Mouse (Mus musculus) olfactory bulb, adult 2 months (tissue): Measurements from ENCODE around the gene Gm44579.

Experiments
- CTCF ChIP-seq: fragments of 200-500 bp; IDR thresholded peaks from 2 replicates; pipeline ENCODE4 v1.5.1; 2012; ENCODE audit warnings: low read depth, mild to moderate bottlenecking, low read length, moderate library complexity; ENCODE audit not compliant: insufficient read depth
- POLR2A ChIP-seq: fragments of 200-500 bp; IDR thresholded peaks from 2 replicates; pipeline ENCODE4 v1.6.1; 2012; ENCODE audit warnings: mild to moderate bottlenecking, low read depth, low read length, moderate library complexity; ENCODE audit not compliant: insufficient read depth

- TF ChIP-seq CTCF (no peak), POLR2A (no peak)
Observed at GRCm38 (mm10) chr15:98168622-98169004, 52.2 kb downstream of the Gm44579 start.
